Mouse (Mus musculus) inflammation-experienced regulatory T-cells, adult 6 months (primary cell): ENCODE results near the gene Scfd1. TPM values are rescaled to one million over a fixed set of nuclear protein-coding genes. Genes with fewer than 3 reads are reported as not detected.

Experiments used
- ATAC-seq: one replicate; pipeline ENCODE4 v1.8.0; 2017
- polyA plus RNA-seq, 3 experiments: library from polyadenylated mRNA; unstranded; fragments of 100-300 nt; shearing (Covaris generic); gene quantifications; one replicate each; pipeline ENCODE4 v1.2.1; 2017

Scfd1 gene
- 10 to 100 TPM; 81.1 to 97.2 (median 81.2) TPM for polyA plus RNA-seq

DNA sequence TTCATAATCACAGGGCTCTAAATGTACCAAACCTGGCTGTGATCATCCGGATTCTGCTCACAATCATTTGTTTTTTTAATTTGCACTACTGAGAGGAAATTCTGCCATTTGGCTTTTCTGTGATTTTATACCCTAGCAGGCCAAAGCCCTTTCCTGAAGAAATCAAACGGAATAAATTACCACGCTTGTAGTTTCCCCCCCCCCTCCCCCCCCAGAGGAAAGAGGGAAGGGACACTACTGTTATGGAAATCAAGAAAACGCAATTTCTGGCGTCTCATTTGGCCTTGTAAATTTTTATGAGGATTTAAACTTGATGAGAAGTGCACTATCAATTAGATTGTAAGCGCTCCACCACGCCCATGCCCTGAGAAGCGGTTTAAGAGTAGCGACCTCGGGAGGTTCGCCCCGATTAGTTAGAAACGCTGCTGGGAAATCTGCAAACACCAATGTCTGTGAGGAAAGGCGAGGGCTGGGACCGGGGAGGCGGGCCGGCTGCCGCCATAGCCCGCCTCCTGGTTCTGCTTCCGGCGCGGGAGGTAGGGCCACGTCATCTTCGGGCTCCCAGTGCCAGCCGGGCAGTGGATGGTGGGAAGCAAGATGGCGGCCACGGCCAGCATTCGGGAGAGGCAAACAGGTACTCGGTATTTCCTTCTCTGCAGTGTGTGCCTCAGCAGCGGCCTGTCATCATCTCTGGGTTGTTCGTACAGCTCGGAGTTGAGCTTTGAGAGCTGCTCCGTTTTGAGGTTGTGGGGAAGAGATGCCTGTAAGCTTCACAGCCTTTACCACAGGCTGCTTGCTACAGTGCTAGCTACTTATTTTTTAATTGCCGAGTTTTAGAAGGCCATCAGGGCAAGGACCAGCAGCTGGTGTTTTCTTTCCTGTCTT is at the start of gene Scfd1:
Scfd1 (plus strand) TSS at position 508 of the 885 bp plus-strand sequence.
- peak; percentile 98 for ATAC-seq

DNA sequence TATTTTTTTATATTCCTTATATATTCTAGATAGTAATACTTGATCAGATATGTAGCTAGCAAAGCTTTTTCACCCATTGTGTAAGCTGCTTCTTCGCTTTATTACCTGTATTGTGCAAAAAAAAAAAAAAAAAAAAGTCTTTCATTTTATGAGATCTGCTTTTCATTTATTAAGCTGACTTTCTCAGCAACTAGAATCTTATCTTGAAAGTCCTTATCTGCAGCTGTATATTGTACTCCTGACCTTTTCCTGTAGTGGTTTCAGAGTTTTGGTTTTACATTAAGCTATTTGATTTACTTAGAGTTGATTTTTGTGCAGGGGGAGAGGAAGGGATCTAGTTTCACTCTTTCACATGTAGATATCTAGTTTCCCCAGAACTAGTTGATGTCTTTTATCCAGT is 40.3 kb upstream of the Scfd1 start:
- ATAC-seq, result no peak

DNA sequence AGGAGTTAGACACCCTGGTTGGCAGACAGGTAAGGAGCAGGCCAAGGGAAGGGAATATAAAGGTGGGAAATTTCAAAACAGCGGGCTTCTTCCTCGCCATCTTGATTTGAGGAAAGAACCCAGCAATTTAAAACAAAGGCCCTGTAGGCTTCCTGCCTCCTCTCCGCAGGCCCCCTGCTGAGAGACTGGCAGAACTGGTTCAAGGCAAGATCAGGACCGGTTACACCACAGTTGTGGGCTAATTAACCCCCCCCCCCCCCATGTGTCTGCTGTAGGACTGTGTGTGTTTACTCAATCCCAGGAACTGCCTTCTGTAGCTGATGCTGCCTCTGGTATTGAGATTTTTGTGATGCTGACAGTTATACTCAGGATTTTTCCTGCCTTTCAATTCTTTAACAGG is 31.2 kb upstream of the Scfd1 start:
- ATAC-seq, result no peak

DNA sequence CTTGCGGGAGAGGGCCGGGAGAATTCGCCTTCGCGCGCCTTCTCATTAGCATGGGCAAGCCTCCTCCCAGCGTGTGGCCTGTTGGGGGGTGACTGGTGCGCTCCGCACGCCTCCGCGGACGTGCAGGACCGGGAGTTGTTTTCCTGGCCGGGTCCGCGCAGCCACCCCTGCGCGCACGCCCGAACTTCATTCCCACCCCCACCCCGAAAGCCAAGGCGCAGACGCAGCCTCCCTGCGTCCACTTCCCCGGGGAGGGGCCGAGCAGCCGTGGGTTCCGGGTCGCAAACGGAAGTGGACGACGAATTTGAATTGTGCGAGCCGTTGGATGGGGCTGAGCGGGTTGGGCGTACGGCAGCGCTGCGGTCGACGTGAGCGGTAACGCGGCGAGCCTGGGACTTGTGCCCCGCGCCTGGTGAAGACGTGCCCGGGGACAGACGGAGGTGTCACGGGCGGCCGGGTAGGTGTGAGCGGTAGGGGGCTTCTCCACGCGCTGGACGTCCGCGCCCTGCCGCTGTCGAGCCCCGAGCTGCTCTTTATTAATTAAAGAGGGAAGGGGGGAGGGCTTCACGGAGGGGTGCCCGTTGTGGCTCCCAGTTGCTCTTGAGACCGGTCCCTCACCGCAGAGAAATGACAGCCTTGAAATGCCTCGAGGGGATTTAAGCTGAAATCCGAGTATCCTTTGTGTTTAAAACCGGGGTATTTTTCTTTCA is 29.2 kb upstream of the Scfd1 start, which contains the start of gene G2e3:
G2e3 (plus strand) TSS at position 74 of the 710 bp plus-strand sequence.
- ATAC-seq, result peak; percentile 96

DNA sequence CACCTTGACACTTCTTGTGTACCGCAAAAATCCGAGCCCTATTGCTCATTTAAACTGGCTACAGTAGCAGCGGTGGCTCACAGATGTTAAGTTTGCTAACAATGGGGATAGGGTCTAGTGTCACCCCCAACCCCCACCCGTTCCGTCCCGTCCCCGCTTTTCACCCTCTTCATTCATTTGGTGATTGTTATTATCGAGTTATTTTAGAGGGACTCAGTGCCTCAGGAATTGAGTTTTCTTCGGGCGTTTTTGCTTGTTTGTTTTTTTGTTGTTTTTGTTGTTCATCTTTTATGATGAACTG is 28.7 kb upstream of the Scfd1 start:
- ATAC-seq, result no peak

DNA sequence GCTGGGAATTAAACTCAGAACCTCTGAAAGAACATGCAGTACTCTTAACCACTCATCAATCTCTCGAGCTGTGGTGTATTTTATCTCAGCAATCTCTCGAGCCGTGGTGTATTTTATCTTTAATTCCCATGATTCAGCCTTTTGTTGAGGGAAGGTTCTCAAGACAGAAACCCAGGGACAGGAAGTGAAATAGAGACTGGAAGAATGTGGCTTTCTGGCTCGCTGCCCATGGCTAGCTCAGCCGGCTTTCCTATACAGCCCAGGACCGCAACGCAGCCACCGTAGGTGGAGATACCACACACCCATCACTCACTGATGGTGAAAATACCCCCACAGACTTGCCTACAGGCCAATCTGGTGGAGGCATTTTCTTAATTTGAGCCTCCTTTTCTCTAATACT is 22.0 kb upstream of the Scfd1 start:
- ATAC-seq, result no peak

DNA sequence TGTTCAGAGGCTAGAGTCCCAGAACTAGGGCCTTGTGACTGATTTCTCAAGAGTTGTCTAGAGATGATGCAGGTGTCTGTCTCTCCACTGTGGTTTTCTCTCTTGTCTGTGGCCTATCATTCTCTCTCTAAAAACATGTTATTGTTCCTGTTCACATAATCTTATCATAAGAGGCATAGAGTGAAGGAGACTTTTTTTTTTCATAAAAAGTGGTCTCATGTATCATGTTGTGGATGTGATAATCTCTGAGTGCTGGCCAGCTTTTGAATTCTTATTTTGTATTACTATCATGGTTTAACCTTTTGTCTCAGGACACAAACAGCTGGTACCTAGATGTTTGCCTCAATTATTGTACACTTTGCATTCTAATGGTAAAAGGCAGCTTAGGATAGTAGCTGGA is 16.0 kb upstream of the Scfd1 start:
- ATAC-seq, result no peak

DNA sequence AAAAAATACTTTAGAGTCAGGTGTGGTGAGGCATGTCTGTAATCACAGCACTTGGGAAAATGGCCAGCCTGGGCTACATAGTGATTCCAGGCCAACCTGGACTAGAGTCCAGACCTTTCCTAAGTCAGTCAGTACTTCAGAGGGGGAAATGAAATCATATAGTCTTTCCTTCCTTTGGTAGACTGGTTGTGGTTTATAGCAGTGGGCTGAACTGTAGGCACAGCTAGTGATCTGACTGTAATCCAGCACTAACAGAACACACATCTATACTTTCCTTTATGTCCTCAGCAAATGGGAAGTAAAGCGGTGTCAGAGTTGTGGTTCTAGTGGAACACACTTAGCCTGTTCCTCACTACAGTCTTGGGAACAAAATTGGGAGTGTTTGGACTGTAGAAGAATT is 14.4 kb upstream of the Scfd1 start:
- ATAC-seq, result no peak

DNA sequence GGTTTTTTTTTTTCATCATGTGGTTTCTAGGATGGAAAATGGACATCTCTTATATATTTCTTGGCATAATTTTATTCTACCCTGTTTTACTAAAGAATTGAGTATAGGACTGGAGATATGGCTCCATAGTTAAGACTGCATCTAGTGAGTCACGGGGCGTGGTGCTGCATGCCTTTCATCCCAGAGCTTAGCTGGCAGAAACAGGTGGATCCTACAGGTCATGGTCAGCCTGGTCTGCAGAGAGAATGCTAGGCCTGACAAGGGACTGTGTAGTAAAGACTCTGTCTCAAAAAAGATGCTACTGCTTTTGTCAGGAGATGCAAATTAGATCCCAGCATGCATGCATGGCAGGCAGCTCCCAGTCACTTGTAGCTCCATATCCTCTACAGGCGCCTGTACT is 8.8 kb upstream of the Scfd1 start:
- no peak for ATAC-seq

DNA sequence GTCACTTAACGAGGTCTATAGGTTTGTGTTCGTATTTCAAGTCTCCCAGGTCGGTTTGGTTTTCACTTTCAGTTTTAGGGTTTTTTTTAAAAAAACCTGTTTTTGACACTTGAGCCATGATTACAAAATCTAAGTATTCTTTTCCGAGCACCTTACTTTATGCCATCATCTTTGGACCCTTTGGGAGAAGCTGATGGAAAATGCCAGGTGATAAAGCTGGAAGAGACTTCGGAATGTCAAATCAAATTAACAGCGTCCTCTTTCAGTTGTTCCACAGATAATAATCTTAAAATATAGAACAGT is 529 bp downstream of the Scfd1 start:
- ATAC-seq, result peak; percentile 17

DNA sequence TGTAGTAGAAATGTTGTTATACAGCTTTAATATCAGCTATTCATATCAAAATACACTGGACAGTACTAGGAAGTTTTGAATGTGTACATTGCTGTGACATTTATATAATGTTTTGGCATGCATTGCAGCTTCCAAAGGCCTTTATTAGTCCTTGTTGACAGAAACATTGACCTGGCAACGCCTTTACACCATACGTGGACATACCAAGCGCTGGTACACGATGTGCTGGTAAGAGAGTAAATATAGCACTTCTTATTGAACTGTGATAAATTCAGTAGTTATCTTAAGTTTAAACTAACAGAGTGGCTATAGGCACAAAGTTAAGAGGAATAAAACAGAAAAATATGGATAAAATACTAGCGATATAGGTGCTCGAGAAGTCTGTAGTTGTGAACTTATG is 22.6 kb downstream of the Scfd1 start:
- ATAC-seq, result no peak

DNA sequence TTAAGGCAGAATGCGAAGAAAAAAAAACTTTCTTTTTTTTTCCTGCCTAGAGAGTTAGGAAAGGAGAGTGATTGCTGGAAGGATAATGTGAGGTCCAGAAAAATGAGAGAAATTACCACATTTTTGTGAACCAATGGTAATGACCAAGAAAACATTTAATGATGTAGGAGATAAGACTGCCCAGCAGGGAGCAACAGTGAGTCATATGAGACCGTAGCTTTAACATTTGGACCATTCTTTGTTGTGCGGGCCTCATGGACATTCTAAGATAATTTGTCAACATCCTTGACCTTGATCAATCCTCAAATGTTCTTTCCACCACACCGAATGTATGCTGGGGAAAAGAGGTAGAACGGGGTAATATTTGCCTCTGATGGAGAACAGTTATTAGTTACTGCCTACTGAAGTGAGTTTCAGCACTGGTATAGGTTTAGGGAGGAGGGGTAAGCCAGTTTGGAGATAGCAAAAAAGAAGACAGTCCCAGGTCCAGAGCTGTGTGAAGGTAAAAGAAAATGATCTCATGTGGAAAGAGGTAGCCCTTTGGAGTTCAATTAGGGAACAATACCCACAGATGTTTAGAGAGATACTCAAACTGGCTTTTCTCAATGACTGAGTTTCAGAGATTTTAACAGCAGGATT is 24.9 kb downstream of the Scfd1 start:
- no peak for ATAC-seq

DNA sequence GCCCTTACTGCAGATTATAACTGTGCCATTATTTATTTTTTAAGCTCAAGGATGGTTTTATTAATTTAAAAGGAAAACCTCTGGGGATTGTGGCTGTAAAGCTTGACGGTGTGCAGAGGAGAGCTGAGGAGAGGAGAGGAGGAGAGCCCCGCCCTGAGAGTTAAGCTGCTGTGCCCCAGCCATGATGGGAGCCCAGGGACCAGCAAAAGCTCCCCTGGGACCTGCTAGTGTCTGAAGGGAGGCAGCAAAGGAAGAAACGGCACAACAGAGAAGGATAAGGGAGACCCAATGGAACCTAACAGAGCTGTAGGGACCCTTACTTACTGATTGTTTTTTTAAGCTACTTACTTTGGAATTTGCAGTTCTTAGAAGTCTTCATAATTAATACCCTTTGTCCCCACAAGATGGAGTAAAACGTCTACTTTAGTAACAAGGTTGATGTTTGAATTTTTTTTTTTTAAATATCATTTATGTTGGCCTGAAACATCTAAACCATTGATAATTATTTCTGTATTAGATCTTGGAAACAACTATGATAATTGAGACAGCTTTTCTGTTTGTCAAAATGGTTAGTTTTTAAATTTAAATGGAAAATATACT is 26.8 kb downstream of the Scfd1 start:
- ATAC-seq, result no peak

DNA sequence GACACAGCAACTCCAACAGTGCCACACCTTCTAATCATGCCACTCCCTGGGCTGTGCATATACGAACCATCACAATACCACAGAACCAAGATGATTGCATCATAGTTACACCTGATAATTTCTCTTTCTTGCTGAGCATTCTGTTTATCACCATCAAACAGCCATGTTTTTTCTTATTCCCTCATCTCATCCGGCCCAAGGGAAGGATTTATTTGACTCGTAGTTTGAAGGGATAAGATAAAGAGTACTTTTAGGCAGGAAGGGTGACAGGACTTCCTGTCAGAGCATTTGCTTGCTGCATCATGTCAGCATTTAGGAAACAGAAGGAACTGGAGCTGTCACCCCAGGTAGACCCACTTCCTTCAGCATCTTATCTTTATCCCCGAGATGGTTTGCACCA is 34.1 kb downstream of the Scfd1 start:
- no peak for ATAC-seq

DNA sequence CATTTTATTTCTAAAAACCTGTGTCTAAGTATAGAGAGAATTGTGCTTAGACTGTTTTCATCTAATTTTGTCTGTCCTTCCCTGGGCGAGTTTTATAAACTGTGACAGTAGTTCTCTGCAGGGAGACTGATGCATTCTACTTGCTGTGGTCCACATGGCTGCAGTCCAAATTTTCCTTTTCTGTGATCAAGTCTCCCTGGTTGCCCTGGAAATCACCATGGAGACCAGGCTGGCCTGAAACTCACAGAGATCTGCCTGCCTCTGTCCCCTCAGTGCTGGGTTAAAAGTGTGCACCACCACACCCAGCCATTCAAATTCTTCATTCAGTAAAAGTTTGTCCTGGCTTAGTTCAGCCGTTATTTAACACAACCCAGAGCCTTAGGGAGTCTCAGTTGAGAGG is 60.2 kb downstream of the Scfd1 start:
- no peak for ATAC-seq

DNA sequence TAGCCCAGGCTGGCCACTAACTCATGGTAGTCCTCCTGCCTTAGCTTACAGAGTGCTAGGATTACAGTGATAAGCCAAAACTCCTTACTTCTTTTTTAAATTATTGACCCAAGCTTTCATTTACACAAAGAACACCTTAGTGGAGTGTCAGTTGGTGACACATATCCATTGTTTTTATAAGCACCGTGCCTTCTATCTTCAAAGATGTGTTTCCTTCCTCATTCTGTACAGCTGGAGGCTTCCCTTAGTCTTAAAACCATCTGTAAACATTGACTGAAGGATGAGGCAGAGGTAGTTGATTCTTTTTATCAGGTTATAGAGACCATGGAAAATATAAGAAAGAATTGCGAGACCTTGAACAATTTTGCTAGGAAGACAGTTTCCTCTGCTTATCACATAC is 61.0 kb downstream of the Scfd1 start:
- ATAC-seq, result no peak

DNA sequence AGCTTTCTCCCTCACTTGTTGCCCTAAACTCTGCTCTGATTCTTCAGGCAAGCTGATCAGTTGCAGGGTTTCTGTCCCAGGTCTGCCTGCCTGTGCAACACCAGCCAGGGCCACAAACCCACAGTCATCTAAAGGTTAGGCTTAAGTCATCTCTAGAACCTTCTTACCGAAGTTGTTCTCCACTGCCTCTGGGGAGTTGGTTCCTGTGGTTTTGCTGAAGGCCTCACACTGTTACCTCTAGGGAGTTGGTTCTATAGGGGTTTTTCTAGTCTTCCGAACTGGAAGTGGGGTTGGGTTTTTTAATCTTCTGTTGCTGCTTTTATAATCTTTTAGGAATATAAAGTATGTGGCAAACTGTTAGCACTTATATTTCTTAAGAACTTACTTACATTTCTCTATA is 72.0 kb downstream of the Scfd1 start:
- ATAC-seq, result no peak

DNA sequence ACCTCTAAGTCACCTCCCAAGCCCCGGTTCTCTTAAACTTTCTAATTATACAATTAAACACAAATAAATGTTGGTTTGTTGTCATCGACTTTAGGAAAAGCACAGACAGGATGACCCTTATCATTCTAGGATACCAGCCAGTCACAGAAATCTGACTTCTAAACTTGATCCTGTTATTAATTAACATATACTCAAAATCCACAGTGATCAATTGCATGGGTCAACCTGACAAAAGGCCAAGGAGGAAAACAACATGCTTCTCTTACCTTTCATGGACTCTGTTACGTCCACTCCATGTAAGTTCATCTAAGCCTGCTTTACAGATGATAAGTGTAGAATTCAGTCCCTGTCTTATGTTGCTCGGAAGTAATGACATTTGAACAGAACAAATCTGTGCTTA is 93.6 kb downstream of the Scfd1 start:
- ATAC-seq, result no peak

DNA sequence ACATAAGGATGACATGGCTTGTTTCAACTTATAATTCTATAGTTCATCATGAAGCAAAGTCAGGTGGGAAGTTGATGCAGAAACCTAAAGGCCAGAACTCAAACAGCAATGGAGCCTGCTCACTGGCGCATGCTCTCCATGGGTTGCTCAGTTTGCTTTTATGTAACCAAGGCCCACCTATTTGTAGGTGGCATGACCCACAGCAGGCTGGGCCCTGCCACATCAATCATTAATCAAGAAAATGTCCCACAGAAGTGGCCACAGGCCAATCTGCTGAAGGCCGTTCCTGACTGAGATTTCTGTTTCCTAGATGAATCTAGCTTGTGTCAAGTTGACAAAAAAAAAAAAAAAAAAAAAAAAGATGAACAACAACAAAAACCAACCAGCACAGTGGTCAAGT is 103.9 kb downstream of the Scfd1 start:
- ATAC-seq, result no peak

DNA sequence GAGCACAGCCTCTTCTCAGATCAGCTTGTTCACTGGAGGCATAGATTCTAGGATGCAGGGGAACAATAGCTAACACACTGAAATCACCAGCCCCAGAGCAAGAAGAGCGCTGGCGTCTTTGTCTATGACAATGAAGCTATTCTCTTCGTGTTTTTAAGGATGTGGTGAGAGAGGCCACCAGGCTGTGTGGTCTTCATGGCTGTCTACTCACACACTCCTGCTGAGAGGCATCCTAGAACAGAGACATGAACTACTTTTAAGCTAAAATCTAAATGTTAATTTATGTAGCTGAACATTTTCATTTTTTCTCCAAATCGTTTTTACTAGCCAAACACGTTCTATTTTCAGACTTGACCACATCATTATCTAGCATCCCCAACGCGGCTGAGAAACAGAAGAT is 114.7 kb downstream of the Scfd1 start:
- no peak for ATAC-seq

DNA sequence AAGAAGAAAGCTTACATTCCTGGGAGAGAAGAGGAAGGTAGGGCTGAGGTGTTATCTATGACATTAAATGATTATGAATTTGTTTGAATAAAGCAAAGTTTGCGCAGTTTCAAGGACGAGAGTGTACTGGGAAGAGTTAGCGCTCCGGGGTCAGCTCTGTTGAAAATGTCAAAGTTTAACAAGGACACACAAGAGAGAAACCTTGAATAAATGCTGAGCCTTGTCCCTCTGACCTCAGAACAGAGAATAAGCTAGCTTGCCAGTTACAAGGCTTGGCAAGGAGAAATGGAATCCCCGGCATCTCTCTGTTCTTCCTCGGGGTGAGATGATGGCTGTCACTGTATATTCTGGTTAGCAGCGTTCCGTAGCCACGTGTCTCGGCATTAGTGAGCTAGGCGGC is 116.2 kb downstream of the Scfd1 start:
- no peak for ATAC-seq

DNA sequence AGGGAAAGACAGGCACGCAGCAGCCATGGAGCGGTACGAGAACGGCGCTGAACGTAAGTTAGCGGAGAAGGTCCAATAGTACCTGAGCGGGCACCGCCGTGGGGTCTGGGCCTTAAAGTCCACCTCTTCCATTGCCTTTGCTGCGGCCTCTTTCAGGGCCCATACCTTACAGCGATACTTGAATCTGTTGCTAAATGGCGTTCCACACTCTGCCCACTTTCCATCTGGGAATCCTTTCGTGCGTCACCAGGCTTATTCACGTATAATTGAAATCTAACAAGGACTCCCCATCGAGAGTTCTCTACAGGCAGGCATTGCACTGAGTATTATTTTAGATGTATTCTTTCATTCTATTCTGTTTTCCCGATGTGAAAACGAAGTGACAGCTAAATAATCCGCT is 117.3 kb downstream of the Scfd1 start:
- no peak for ATAC-seq
